Mouse (Mus musculus) thymus, postnatal 10 days (tissue): ENCODE results near the gene Gas2.
A peak's percentile ranks its signal among the peaks of the same experiment; 100 is the strongest.

Experiments used
- DNase-seq, 2 experiments: peaks; one replicate each; pipeline ENCODE4 v3.0.0; 2021; ENCODE audit warnings: low spot score in 2 of 2

The Gas2 gene

DNA sequence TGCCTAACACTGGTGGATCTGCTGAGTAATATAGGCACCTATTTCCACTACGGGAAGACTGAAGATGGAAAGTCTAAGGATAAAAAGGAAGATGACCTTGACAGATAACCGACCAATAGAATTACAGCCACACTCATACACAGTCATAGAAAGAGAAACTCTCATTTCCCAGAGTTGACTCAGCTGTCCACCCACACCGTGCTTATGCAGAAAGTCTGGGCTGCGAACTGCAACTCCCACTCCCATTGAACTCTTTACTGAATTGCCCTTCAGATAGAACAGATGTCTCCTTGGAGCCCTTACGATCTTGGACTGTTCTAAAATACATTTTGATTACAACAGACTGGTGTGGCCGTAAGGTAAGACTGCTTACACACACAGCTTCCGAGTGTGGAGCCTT is 102.9 kb downstream of the Gas2 start:
- no peak for DNase-seq

DNA sequence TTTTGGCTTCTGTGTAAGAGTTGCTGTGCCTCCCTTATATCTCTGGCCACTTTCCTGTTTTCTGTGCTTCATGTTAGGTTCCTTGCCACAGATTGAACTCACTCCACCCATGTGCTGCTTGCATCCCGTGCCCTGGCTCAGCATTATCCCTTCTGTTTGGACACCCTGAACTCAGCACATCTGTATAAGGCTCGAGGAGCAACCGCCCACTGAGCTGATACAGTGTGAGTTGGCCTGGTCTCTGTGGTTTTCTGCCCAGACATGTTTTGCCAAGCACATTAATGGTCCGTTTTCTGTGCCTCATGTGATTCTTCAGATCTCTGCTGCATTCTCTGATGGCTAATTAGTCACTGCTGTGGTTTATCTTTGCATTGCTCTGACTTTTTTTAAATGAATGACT is 105.8 kb downstream of the Gas2 start:
- no peak for DNase-seq

DNA sequence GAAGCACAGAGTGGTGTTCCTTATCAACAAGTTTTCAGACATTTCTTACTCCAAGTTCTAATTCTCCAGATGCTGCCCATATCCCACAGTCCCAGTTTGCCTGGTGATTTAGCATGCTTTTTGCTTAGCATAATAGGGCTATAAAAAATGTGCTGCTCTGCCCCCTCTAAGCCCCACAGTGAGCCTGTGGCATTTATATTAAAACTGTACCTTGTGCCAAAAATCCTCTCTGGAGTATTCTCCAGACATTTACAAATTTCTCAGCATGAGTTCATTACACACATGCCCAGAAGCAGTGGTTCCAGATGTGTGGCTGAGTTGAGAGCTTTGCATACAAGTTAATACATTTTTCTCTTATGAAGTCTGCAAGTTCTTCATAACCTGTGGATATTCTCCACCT is 107.6 kb downstream of the Gas2 start:
- DNase-seq = no peak

DNA sequence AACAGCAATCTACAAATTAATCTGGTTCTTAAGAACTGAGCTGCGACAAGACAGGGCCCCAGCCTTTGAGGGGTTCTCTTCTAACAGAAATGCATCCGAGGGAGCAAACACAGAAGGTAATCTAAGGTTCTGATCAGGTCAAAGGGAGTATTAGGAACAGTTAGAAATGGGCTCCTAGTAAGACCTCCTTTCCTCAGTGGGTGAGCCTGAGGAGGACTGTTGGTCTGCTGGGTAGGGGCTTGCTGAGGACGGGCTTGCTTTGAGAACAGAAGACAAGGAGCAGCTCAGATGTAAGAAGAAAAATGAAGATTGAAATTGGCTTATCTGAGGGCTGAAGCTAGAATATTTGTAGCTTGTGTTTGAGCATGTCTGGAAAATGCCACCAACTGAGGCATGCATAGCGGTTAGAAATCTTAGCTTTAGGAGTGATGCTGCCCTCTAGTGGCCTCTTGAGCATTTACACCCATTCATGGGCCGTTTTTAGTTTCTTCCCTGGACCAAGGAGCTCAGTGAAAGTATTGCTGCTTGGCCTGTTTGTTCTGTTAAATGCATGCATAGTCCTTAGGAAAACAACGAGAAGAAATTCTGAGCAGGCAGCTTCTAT is 110.5 kb downstream of the Gas2 start:
- DNase-seq = peak in 1 of 2 experiments; percentile 7

DNA sequence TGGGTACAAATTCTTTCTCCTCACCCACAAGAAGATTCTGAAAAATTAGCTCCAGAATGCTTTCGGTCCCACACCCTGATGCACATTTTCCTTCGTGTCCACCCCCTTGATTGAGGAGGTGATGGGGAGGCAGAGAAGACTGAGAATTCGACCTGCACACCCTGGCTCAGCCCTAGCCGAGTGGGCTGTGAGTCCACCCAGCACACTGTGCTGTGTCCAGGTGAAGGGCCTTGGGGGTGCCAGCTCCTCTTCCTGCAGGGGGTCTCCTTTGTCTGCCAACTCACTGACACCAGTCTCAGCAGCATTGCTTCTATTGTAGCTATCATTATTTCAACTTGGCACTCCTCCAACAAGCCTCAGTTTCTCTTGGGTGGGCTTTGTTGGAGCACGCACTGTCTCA is 111.3 kb downstream of the Gas2 start:
- no peak for DNase-seq

DNA sequence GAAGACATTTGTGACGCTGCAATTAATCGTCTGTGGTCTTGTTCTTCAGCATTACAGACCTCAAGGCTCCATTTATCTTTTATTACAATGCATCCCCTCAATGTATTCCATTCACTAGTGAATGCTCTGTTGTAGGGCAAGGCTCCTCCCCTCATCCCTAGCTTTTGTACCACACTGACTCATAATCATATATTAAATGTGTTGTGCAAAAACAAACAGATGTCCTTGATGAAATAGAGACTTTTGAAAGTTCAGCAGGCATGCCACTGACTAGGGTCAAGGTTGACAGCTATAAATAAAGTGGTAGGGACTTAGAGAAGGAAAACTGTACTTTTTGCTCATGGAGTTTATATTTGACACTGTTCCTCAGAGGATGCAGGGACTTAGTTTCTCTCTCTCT is 111.7 kb downstream of the Gas2 start:
- no peak for DNase-seq

DNA sequence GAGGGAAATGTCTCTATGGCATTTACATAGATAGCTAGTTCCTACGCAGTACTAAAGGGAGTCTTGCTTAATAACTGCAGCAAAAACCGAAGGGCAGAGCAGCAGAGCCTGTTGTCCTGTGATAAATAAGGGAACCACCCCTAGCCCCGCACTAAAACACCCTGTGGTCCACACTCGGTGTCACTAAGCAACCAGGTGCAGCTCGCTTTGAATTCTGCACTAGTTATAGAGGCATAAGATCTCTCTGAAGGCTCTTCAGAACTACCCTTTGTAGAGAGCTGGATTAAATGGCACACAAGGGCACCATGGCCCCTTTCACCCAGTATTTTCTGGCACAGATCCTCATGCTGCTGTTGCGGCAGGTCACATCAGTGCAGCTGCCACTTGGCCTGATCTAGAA is 113.4 kb downstream of the Gas2 start:
- no peak for DNase-seq

DNA sequence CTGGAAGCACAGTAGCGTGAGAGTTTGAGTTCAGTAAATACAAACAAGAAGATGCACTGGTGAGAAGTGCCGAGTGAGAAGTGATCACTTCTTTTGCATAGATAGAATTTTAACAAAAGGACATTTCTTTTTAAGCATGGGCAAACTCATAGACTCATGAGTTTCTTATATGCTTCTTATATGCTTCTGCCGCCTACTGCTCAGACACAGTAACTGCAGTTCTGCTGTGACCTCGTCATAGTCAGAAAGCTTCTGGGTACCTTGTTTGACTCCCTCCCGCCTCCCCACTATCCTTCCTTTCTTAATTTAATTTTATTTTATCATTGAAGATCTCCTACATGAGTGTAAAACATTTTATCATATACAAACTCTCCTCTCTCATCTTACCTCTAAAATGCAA is 117.5 kb downstream of the Gas2 start:
- peak in 1 of 2 experiments; percentile 6 for DNase-seq

DNA sequence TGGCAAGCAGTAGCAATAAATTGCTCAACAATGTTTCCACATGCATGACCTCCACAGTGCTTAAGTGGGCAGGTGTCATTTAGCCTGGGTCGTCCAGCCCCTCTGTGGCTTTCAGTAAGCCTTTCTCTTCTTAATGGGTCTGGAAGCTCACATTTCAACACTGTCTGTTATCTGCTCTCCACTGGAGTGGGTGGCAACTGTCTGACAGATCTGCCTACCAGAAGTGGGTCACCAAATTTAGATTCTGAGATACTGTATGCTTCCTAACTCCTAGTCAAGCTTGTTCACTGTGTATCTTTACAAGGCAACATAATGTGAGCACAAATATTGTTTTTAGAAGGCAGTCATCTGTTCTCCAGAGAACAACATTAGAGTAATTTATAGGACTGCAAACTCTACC is 120.5 kb downstream of the Gas2 start:
- no peak for DNase-seq

DNA sequence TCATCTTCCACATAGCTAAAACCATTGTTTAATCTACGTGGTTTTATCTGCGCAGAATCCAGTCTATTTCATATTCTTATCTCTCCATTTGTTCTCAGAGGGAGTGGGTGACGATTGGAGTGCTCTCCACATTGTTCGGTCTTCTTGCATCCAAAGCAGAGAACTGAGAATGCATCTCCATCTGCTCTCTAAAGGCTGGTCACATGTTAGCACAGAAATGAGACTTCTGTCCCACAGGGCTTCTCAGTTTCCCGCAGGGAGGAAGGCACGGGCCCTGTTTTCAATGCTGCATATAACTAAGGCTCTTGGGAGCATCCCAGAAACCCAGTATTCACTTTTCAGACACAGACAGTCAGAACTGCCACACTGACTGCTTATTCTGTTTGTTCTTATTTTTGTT is 123.9 kb downstream of the Gas2 start:
- DNase-seq = no peak

DNA sequence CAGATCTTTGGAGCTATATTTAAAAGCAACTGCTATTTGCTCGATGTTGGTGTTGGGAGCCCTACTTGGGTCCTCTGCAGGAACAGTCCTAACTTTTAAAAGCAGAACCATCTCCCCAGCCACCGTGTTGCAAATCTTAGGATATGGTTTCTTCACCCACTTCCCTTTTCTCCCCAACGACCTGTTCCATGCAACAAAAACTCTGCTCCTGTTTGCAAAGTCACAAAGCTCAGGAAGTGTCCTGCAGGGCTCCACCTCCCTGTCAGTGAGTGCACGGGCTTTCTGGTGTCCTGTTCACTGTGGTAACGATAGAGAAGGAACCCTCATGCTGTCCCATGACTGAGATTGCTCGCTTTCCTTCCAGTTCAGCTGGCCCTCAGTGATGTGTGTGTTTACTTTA is 125.1 kb downstream of the Gas2 start:
- no peak for DNase-seq

DNA sequence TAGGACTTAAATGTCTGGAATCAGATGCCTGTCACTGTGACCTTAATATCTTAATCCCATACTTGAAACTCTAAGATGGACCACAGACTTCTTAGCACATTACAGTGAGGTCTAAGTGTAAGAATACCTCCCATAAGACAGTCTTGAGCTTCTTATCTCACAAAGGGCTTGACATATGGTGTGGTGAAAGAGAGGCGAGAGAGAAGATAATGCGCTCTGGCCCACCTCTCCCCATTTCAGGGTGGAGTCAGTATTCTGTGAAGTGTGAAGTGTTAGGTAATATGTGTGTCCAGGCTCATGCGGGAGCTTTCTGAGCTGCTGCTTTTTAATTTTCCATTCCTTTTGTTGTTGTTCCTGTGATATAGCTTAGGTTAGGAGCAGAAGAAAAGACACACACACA is 129.2 kb downstream of the Gas2 start:
- DNase-seq = no peak

DNA sequence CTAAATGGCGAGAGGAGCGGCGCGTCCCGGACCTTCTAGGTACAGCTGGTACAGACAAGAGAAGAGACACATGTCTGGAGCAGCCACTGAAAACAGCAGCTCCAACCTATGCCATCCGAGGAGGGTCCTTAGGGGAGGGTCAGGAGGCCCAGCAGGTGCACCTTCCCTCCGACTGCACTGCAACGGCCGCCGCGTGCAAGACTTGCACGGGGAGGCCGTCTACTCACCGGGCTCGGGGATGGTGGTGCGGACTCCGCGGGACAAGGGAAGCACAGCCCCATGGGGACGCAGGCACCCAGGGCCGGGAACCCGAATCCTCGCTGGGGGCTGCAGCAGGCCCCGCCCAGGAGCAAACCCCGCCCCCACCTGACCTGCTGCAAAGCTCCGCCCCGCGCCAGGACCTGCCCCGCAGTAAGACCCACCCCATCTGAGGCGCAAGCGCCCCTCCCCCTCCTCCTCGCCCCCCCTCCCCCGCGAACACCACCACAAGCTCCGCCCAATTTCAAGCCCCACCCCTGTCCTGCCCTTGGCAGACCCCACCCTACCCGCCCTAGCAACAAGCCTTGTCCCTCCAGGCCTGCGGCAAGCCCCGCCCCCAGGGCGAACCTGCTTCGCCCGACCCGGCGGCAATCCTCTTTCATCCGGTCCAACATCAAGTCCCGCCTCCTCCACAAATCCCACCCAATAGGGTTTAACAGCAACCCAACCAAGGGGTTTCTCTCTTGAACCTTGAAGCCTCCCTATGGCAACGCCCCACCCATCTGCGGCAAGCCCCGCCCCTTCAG is 143.9 kb downstream of the Gas2 start, which contains the start of gene Svip:
TSS of gene Svip (minus strand) at position 508 of the 785 bp plus-strand sequence.
- DNase-seq = peak; percentile 55 to 69

DNA sequence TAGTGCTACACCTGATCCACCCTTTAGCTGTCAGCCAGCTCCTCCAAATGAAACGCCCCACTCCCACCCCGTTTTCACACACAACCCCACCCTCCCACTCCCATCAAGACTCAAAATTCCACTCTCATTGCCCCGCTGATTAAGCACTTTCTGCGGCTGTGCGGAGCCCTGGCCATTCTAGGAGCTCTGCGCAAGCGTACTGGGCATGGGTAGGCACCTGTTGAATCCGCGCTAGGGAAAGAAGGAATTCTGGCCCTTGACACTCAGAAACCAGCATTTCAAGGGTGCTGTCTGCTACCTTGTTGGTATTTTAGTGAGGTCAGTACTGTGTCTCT is 144.4 kb downstream of the Gas2 start:
- DNase-seq = no peak

DNA sequence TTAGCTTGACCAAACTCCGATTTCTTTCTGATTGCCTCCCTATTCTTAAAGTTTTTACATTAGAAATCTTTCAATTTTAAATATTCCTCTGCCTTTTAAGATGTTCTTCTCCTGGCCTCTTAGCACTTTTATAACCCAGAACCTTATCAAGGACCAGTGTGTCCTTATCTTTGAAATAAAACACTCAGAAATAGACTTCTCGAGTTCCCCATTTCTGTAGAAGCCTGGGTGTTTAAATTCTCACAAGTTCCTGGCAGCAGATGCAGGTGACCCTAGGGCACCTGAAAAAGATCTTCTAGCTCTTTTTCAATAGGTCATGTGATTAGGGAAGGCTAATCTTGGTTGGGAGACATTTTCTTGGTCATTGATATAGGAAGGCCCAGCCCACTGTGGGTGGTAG is 145.3 kb downstream of the Gas2 start:
- DNase-seq = no peak

DNA sequence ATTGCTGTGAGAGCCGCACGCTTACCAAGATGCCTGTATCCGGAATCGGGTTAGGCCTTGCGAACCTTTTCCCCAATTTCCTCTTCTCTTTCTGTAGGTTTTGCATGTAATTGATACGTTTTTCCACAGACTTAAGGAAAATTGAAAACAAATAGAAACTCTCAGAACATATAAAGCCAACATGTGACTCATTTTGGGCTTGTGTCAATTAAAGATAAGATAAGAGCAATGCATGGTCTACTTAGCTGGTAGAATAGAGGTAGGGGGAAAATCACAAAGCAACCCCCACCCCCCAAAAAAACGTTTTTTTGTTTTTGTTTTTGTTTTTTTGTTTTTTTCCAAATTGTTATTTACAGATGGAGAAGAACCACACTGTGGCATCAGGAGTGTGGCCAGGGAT is 151.6 kb downstream of the Gas2 start:
- no peak for DNase-seq

DNA sequence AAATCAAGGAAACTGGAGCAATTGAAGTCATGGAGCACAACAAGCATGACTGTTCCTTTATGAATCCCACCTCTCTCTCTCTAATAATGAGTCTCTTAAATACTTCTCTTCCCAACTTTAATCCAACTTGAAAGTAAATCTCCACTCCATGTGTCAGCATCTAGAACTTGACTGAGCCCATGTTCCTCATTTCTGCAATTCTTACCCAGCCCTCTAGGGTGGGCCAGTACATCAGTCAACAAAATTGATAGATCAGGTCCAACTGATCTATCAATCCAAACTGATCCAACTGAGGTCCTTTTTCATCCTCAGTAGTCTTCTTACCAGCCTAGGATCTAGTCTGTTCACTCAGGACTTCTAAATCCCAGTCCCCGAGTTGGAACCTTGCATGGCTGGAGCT is 153.4 kb downstream of the Gas2 start:
- DNase-seq = no peak

DNA sequence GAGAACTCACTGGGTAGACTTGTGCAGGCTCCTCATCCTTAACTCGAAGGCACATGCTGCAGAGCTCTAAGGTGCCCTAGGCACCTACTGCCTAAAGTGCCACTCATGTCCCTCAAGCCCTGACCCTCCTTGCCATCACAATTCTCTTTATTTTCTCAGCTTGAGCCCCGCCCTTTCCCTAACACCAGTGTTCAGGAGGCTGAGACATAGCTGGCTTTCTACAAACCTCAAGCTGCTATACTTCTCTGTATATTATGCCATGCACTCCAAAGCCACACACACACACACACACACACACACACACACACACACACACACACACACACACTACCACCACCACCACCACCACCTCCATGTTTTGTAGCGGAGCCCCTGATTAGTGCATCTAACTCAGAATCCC is 153.8 kb downstream of the Gas2 start, which contains the start of gene 1700015G11Rik:
TSS of gene 1700015G11Rik (minus strand) at position 101 of the 400 bp plus-strand sequence.
- no peak for DNase-seq

DNA sequence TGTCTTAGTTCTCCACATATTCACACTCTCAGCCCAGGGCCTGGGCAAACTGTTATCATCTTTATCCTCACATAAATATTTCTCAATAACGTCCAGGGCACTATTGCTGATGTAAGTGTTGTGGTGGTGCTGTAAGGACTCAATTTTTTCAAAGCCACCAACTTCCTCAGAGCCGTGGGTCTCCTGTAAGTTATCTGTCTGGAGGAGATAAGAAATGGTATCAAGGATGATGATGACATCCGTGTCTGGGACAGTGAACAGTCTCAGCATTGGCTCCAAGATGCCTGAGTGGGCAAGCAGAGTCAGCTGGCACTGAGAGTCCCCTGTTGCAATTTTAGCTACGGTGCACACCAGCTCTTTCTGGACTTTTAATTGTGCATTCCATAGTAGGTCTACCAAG is 160.2 kb downstream of the Gas2 start:
- DNase-seq = no peak

DNA sequence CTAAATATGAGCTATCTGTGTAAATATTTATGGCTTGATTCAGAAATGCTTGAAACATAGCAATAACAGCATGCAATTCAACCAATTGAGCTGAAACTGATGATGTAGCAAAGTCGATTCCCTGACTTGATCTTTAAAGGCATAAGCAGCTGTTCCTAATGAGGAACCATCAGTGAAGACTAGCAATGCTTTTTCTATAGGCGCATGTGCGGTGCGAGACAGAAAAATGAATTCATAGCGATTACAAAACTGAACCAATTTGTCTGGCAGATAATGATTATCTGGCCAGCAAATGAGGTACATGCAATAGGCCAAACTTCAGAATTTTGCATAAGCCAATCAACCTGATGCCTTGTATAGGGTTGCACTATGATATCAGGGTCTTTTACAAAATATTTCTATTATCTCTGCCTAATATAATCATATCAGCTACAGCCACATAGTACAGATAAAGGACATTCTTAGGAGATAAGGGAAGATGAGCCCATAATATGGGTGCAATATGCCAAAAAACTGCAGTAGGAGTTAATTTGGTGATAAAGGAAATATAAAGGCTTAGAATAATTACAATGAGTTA is 162.3 kb downstream of the Gas2 start:
- DNase-seq = no peak

DNA sequence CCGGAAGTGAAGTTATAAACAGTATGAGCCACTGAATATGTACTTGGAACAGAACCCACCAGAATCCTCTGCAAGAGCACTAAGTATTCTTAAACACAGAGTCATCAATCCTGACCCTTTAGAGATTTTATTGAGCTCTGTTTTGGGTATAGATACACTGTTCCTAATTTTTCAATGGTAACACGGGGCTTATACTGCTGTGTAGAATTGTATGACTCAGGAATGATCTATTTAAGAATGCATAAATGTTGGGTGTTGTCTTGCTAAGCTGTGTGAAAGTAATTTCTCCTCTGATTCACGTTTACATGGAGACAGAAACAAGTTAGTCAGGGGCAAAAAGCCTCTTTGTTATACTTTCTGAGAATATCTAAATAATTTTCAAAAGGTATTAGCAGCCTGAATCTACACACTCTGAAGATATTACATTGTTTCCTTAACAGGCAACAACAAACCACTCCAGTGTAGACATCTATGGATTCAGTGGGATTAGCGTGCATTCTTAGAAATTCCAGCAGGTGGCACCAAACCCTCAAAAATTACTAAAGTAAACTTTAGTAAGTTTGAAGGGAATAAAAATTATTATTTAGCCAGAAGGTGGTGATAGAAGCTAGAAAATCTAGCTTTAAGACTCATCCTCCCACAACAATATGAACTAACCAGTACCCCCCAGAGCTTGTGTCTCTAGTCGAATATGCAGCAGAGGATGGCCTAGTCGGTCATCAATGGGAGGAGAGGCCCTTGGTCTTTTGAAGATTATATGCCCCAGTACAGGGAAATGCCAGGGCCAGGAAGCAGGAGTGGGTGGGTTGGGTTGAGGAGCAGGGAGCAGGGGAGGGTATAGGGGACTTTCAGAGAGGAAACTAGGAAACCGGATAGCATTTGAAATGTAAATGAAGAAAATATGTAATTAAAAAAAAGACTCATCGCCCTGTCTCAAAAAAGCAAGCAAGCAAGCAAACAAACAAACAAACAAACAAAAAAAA is 176.1 kb downstream of the Gas2 start:
- DNase-seq = no peak
